Mouse (Mus musculus): ENCODE data around the gene Slc25a43.

Gene Slc25a43

DNA sequence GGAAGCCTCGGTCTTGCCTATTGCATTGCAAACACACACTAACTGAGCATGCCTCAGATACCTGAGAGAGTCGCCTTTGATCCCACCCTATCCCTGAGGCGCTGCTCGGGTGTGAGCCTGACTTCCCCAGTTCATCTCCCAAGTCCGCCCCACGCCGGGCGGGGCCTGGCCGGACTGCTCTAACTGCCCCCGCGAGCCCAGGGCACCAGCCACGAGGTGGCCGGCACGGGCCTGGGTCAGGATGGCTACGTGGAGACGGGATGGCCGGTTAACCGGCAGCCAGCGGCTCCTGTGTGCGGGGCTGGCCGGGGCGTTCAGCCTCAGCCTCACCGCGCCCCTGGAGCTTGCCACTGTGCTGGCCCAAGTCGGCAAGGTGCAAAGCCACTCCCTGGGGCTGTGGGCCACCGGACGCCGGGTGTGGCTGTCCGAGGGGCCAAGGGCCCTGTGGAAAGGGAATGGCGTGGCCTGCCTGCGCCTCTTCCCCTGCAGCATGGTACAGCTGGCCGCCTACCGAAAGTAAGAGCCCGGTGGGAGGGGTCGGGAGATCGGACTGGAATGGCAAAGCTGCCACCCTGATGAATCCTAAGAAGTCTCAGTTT lies at the start of gene Slc25a43:
TSS of gene Slc25a43 (plus strand) at position 157 of the 599 bp plus-strand sequence.
- in situ Hi-C loops (cut with MboI; ENCODE audit: low pct_unique_long_range_greater_than_20kb in 1 of 2, low sequenced_read_pairs in 2 of 2, unreplicated experiment in 1 of 2), result no loop called here

DNA sequence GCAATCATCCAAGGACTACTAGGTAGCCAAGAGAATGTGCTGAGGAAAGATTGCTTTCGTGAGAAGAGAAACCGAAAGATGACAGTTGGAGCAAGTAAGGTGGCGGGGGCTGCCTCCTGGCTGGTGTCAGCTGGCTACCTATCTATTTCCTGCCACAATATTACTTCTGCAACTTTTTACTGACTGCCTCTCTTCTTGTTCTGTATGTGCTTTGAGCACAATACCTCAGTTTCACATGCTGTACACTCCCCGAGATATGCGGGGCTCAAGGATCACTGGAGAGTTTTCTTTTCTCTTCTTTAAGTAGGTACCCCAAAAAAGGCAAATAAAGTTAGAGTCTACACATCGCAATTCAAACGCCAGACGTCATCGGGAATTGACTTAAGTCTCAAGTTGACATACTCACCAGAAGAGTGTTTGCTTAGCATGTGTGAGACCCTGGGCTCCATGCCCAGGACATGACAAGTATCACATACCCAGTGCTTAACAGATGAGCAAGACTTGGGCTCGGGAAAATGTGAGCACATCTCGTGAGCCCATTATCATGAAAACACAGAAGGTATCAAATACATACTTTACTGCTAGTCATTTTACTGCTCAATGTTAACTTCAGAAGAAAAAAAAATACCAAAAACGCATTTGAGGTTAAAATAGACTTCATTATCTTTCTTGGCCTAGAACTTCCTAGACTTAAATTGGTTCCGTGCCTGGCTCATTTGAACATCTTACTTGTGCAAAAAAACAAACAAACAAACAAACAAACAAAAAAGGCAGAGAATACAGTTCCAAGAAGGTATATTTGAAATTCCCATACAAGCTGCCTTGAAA lies 3.1 kb upstream of the Slc25a43 start:
- in situ Hi-C loops (cut with MboI; ENCODE audit: low pct_unique_long_range_greater_than_20kb in 1 of 2, low sequenced_read_pairs in 2 of 2, unreplicated experiment in 1 of 2), result no loop called here

DNA sequence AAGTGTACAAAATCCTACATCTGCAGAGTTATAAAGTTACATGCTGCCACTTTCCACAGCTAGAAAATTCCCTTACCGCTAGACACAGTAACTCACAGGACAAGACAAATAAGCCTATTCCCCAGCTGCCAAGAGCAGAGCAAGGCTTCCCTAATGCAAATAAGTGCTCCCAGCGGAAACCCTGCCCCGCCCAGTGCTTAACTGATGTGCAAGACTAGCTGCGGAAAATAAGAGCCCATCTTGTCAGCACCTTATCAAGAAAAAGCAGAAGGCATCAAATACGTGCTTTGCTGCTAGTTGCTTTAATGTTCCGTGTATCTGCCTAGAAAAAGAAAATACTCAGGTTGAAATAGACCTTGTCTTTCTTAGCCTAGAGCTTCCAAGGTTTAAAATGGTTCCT lies 2.2 kb upstream of the Slc25a43 start:
- in situ Hi-C loops (cut with MboI; ENCODE audit: low pct_unique_long_range_greater_than_20kb in 1 of 2, low sequenced_read_pairs in 2 of 2, unreplicated experiment in 1 of 2), result no loop called here

DNA sequence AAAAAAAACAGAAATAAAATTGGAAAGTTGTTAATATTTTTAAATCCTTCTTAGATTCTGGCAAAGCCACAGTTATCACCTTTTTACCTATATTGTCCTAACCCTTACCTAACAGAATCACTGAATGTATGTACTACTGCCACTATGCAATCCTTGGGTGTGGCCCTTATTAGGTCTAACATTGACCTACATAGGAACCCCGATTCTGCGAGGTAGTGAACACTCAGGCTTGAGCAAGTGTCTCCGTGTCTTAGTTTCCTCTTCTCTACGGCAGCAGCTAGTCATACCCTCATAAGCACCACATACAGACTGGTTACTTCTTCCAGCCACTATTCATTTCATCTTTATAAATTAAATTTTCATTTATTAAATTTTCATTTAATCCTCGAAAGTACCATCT lies 715 bp upstream of the Slc25a43 start:
- in situ Hi-C loops (cut with MboI; ENCODE audit: low pct_unique_long_range_greater_than_20kb in 1 of 2, low sequenced_read_pairs in 2 of 2, unreplicated experiment in 1 of 2), result no loop called here

DNA sequence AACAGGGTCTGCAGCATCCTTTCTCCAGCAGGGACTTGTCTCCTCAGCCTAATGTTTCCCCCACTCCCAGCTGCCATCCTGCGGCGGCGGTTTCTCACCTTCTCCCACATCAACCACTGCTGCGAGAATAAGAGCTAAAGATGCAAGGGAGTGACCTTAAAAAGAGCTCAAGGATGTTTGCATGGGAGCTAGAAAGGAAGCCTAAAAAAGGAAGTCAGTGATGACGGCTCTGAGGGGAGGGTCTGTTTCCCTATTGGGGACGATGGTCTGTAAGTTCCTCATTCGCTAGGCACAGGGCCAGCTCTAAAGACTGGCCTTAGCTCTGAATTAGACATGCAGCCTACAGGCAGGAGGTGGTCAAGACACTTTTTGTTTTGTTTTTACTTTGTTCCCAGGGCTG lies 1.3 kb downstream of the Slc25a43 start:
- in situ Hi-C loops (cut with MboI; ENCODE audit: low pct_unique_long_range_greater_than_20kb in 1 of 2, low sequenced_read_pairs in 2 of 2, unreplicated experiment in 1 of 2), result no loop called here

DNA sequence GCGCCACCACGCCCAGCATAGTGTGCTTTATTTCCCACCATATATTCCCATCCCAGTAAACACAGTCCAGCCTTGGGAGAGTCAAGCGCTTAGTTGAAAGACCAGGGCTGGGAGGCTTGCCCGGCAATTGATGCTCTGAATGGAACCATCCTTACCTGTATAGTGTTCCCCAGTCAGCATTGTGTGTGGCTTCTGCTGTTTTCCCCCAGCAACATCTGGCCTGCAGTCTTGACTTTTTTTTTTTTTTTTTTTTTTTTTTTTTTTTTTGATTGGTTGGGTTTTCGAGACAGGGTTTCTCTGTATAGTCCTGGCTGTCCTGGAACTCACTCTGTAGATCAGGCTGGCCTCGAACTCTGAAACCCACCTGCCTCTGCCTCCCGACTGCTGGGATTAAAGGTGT lies 1.9 kb downstream of the Slc25a43 start:
- in situ Hi-C loops (cut with MboI; ENCODE audit: low pct_unique_long_range_greater_than_20kb in 1 of 2, low sequenced_read_pairs in 2 of 2, unreplicated experiment in 1 of 2), result no loop called here

DNA sequence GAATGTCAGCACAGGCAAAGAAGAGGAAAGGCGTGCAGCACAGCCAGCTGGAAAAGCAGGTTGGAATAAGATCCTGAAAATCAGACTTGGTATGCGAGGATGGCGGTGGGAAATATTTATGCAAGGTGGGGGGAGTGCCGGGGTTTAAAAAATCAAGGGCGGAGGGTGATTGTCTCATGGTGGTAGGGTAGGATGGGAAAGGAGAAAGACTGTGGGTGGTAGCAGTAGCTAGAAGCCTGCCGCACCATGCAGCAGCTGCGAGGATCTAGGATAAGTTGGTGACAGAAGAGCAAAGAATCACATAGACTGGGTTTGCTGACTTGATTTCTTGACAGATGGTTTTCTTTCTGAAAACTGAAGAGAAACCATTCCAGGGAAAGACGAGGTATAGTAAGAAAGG lies 3.3 kb downstream of the Slc25a43 start:
- in situ Hi-C loops (cut with MboI; ENCODE audit: low pct_unique_long_range_greater_than_20kb in 1 of 2, low sequenced_read_pairs in 2 of 2, unreplicated experiment in 1 of 2), result no loop called here

DNA sequence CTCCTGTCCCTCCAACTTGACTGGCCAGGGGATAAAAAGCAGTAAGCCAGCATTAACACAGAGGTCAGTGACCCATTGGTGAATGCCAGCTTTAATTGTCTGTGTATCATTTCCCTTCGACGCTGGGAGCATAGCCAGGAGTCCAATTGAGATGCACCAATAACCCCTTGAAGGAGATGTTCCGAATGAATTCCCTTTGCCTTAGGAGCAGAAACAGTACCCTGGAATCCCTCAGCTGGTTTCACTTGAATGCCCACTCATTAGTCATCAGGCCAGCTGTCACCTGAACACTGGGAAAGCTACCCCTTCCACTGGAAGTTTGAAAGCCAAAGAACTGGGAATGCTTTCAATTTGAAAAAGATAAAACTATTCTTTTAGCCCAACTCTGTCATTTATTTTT lies 5.1 kb downstream of the Slc25a43 start:
- in situ Hi-C loops (cut with MboI; ENCODE audit: low pct_unique_long_range_greater_than_20kb in 1 of 2, low sequenced_read_pairs in 2 of 2, unreplicated experiment in 1 of 2), result no loop called here

DNA sequence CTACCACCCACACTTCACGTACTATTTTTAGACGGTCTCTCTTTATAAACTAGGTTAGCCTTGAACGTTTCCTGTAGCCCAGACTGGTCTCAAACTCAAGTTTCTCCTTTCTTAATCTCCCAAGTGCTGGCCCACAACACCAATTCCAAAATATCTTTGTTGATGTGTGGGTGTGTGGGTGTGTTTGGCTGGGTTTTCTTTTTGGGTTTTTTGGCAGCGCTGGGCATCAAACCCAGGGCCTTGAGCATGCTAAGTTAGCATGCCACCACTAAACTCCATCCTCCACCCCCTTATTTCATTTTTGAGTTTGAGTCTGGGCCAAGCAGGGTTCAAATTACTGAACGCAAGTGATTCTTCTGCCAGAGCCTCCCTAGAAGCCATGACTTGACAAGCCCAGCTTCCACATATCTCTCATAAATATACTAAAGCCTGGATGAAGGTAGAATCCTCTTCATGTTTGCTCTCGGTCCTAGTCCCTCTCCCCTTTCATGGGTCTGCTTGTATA lies 5.9 kb downstream of the Slc25a43 start:
- in situ Hi-C loops (cut with MboI; ENCODE audit: low pct_unique_long_range_greater_than_20kb in 1 of 2, low sequenced_read_pairs in 2 of 2, unreplicated experiment in 1 of 2), result no loop called here

DNA sequence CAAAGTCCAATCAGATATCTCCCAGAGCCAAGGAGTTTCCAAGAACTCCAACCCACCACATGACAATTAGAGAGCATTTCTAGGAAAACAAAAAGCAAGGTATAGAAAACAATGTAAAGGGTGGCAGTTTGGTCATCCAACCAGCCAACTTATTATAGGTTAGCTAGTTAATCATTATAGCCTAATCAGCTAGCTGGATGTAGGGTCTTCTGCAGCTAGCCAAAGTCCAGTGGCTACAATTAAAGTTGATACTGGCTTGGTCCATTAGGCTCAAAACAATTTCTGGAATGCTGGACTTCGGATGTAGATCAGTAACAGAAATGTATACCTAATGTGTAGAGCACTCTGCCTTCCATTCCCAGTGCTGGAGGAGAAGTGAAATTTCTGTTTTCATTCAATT lies 7.1 kb downstream of the Slc25a43 start:
- in situ Hi-C loops (cut with MboI; ENCODE audit: low pct_unique_long_range_greater_than_20kb in 1 of 2, low sequenced_read_pairs in 2 of 2, unreplicated experiment in 1 of 2), result loop anchor here in 1 of 2 experiments (10.0 kb wide), 1 partner anchor 74 kb away; no protein-coding TSS in a partner anchor

DNA sequence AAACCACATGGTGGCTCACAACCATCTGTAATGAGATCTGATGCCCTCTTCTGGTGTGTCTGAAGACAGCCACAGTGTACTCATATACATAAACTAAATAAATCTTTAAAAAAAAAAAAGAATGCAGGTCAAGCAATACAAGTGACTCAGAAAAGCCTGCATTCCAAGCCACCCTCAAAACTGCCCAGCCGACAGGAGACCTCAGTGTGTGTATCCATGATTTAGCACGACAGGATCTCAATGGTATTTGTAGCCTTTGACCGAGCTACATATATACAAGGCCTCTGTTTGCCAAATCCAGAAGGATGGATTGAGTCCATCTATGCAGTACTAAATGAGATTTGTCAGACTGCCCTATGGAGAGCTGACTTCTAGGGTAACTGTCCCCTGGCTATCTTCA lies 9.1 kb downstream of the Slc25a43 start:
- in situ Hi-C loops (cut with MboI; ENCODE audit: low pct_unique_long_range_greater_than_20kb in 1 of 2, low sequenced_read_pairs in 2 of 2, unreplicated experiment in 1 of 2), result loop anchor here in 1 of 2 experiments (10.0 kb wide), 1 partner anchor 72 kb away; no protein-coding TSS in a partner anchor

DNA sequence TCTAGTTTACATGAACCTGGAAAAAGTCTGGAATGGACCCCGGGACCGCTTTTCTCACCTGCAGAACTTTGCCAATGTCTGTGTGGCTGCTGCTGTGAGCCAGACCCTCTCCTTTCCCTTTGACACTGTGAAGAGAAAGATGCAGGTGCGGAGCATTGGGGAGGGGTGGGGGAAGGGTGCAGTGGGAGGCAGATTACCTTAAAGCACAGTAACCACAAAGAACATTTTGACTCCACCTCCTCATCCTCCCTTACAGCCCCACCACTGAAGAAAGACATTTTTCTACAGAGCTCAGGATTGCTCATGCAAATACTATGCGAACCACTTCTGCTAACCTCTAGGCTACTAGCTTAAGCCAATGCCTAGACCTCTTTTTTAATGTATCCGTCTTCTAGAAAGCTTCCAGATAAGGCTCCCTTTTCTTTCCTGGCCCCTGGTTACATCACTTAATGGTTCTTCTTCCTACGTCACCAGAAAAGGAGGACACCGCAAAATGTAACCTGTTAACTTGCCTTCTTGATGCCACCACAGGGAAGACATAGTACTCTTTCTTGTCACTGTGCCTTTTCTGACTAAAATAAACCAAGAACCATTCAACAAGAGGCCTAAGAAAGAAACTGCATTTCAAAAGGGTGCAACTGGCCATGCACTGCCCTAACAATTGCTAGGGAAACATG lies 14.5 kb downstream of the Slc25a43 start:
- in situ Hi-C loops (cut with MboI; ENCODE audit: low pct_unique_long_range_greater_than_20kb in 1 of 2, low sequenced_read_pairs in 2 of 2, unreplicated experiment in 1 of 2), result loop anchor here (5.0 to 10.0 kb wide), 2 partner anchors 64 to 67 kb away; no protein-coding TSS in a partner anchor

DNA sequence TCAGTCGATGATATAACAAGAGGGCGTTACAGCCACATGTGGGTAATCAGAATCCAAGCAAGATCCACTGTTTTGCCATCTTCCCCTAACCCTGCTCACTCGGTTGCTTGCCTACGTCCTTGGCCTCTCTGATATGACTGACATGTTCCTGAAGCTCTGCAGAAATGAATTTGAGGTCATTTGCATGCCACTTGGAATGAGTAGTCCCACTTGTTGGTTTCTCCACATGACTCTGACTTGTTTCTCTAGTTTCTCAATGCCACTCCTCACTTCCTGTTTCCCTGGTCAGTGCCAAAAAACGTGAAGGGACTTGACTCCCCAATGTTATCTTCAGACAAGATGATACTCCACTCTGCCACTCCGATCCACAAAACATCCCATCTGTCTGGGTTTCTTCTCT lies 15.1 kb downstream of the Slc25a43 start:
- in situ Hi-C loops (cut with MboI; ENCODE audit: low pct_unique_long_range_greater_than_20kb in 1 of 2, low sequenced_read_pairs in 2 of 2, unreplicated experiment in 1 of 2), result loop anchor here (5.0 to 10.0 kb wide), 2 partner anchors 64 to 66 kb away; no protein-coding TSS in a partner anchor

DNA sequence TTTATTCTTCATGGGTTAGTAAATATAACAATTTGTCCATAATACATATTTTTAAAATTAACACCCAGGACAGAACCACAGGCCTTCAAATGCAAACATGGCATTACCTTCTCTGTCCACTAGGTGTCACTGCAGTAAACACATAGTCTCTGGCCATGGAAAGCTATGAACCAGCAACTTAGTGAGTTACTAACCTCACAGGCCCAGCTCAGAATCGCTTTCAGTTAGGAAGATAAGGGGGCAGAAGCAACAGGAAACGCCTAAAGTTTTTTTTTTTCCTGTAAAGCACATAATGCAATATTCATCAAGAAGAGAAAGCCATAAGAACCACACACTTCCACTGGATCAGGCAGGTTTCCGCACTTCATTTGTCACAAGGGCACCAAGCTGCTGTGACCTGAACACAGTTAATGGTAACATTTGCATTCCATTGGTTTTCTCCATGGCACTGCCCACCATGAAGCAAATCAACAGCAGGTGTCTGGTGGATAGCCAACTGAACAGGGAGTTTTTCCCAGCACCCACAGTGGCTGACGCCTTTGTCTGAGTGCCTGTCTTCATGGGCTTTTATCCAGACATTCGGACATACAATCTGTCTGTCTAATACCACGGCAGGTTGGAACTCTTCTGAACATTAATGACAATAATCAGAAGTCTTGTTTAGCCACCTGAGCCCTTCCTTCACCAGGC lies 17.6 kb downstream of the Slc25a43 start:
- in situ Hi-C loops (cut with MboI; ENCODE audit: low pct_unique_long_range_greater_than_20kb in 1 of 2, low sequenced_read_pairs in 2 of 2, unreplicated experiment in 1 of 2), result no loop called here

DNA sequence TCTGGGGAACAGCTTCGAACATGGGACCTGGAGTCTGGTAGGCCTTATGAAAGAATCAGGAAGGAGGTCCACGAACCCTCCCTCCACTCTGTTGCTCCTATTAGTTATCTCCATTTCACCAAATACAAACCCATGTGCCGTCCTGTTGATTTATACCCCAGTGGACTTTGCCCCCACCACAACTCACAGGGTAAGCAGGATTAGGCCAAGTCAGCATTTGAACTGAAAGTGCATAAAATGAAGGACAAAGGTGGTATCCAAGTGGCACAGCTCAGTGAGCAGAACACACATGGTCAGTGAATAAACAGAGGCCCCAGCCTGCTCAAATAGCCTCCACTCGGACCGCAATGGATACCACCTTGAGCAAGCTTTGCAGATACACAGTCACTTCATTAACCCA lies 18.8 kb downstream of the Slc25a43 start:
- in situ Hi-C loops (cut with MboI; ENCODE audit: low pct_unique_long_range_greater_than_20kb in 1 of 2, low sequenced_read_pairs in 2 of 2, unreplicated experiment in 1 of 2), result no loop called here

DNA sequence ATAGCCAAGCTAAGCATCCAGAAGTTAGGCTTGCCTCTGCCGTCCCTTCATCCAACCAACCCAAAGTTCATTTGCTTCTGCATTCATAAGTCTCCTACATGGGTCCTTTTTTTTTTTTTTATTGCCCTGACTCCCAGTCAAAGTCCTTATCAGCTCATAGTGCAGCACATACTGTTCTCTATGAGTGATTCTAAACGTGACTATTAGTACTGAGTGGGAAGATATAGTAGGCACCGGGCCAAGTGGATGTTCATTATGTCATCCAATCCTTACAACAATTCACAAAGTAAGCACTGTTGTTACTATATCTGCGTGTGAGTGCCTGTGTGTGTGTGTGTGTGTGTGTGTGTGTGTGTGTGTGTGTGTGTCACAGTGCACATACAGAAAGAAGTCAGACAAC lies 19.4 kb downstream of the Slc25a43 start:
- in situ Hi-C loops (cut with MboI; ENCODE audit: low pct_unique_long_range_greater_than_20kb in 1 of 2, low sequenced_read_pairs in 2 of 2, unreplicated experiment in 1 of 2), result no loop called here

DNA sequence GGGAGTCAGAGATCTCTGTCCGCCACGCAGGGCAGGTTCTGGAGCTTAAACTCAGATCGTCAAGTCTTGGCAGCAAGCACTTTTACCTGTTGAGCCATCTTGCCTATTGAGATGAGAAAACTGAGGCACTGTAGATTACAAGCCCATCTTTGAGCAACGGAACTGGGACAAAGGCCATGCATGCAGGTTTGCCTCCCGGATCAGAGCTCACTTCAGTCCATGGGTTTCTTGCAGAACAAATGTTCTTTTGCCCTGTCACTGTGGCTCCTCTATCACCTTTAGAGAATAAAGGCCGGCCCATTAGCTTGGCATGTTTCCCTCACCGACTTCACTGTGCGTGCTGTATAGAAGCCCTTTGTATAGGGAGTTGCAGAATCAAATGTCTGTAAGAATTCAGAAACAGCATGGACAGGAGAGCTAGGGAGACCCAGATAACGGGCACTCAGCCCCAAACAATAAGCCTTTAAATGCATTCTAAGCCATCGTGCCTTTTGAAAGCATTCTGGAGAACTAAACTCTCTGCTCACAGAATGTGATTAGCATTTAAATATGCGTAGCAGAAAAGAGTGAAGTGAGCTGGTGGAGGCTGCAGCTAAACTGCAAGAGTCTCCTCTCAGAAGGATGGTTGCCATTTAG lies 20.0 kb downstream of the Slc25a43 start:
- in situ Hi-C loops (cut with MboI; ENCODE audit: low pct_unique_long_range_greater_than_20kb in 1 of 2, low sequenced_read_pairs in 2 of 2, unreplicated experiment in 1 of 2), result no loop called here

DNA sequence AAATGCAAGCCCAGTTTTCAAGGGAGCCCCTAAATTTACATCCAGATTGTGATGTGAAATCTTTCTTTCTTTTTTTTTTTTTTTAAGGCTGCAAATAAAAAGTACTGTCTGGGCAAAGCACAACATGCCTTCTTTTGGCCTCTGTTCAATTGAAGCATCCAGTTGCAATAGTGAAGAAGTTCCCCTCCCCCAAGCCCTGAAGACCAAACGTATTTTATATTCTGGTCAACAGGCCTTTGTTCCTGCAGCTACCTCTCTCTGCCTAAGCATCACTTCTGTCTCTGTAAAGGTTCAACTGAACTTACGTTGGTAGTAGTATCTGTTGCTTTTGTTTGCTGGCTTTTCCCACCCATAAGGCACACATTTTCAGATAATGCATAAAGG lies 20.5 kb downstream of the Slc25a43 start:
- in situ Hi-C loops (cut with MboI; ENCODE audit: low pct_unique_long_range_greater_than_20kb in 1 of 2, low sequenced_read_pairs in 2 of 2, unreplicated experiment in 1 of 2), result no loop called here
